Mouse (Mus musculus) urinary bladder, adult 18-20 months (tissue): ENCODE data around the gene Lsmem1.

Source experiments
- DNase-seq, 2 experiments: peaks; one replicate each; pipeline ENCODE4 v3.0.0; 2022; ENCODE audit warnings: low spot score in 2 of 2, mixed read lengths in 2 of 2

The Lsmem1 gene

DNA sequence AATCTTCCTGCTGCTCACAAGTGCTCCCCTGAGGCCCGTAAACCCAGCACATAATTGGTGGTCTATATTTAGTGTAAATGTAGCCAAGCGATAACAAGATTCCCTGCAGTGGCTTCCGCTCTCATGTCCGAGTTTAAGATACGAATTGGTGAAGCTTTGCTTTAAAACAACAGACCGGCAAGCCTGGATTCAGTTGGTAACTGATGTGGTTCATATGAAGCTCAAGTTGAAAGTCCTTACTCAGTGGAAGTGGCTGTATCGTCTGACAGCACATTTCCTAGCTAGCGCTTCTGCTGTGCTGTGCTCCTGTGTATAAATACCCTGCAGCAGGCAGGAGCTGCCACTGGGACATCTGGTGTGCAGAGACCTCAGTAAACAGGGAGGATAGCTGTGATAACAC, at the start of gene Lsmem1:
TSS of gene Lsmem1 (minus strand) at position 189 of the 400 bp plus-strand sequence.
- DNase-seq, result no peak

- no peak for DNase-seq
These were observed 49.3 kb upstream of the Lsmem1 start, which contains the start of gene Ifrd1 for GRCm38 (mm10) chr12:40248454-40249180. TSS of gene Ifrd1 (minus strand) at chr12:40248504.

GRCm38 (mm10) chr12:40247976-40248375, 48.7 kb upstream of the Lsmem1 start:
- peak; percentile 14 to 37 for DNase-seq

DNA sequence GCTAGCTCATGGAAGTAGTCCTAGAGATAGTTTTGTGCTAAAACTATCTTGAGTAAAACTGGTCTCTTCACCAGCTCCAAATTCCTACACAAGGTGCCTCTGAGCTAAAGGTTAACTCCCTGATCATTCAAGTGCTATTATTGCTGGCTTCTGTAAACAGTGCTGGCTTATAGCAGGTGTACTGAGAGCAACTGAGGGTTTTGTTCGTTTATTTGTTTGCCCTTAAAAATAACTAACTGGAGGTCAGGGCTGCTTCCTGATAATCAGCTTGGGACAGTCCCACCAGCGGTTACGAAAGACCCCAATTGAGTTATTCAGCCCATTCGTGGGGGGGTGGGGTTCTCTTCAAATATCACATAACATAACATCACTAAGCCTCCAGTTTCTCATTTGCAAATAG, 48.1 kb upstream of the Lsmem1 start:
- DNase-seq, result no peak

GRCm38 (mm10) chr12:40245434-40245970, 46.2 kb upstream of the Lsmem1 start:
- DNase-seq, result no peak

DNA sequence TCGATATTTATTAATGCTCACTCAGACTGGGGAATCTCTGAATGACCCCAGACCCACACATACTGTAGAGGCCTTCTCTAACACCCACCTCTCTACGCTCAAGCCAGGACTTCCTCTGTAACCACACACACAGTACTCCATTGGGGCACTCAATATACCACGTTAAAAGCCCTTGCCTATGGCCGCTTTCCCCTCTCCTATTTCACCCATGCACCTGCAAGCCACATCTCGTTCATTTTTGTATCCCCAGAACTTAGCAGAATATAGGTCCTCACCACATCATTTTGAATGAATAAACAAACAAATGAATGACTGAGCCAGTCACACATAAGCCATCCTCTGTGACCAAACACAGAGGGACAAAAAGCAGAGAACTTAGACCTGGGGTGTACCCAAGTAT, 45.6 kb upstream of the Lsmem1 start:
- DNase-seq, result no peak

DNA sequence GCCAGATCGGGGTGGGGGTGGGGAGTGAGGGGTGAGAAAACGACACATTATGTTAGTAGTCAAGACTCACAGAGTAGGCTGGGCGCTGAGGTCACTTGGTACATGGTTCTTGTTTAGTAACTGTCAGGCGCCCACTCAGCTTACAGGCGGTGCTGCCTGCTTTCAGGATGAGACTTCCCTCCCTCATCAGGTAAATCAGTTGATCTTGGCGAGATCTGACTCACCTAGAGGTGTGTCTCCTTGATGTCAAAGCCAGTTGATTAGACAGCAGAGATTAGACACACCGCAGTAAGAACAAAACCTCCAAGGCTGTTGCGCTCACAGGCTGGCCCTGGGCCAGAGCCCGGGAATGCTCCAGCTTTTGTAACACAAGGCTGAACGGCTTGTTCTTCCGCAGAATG, 44.5 kb upstream of the Lsmem1 start:
- peak; percentile 41 to 46 for DNase-seq

DNA sequence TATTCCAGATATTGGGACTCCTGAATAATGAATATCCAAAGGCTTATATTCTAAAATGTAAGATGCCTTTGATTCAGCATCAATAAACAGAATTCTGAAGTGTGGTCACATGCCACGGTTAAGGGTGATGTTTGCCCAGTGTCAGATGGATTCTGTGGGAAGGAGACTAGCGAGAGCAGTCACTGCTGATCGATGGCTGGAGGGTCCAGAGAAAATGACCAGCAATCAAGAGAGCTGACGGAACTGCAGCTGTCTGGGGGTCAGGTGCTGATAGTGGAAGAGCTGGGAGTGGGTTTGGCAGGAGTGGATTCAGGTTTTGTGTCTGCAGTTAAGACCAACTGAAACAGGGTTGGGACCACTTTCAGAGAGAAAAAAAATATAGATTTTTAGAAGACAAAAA, 44.0 kb upstream of the Lsmem1 start:
- no peak for DNase-seq

DNA sequence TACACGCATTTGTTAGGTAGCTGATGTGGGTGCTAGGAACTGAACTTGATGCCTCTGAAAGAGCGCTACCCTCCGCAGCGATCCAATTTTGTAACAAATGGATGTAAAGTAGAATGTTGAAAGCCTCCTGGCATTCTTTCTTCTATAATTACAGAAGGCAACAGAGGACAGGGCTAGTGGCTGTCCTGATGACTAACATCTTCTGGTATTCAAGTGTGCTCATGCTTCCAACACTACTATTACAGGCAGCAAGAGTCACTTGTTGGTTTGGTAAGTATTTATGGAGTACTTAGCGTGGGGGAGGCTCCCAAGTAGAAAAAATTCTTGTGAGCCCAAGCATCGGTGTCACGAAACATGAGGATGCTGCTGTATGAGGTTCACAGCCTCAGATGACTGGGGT, 39.9 kb upstream of the Lsmem1 start:
- no peak for DNase-seq

DNA sequence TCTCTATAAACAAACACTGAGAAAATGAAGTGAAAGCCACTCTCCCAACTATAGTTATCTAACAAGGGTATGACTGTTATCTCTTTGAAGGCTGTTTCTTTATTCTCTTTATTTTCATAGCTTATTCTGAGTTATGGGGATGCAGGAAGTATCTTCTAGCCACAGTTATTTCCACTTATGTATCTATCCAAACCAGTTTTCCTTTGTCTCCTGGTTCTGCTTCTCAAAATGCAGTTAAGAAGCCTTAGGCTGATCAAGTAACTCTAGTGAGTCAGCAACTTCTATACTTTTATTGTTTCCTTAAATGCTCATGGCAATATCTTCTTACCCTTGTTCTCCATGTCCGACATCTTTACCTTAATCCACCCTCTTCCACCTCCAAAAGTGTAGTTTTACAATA, 32.9 kb upstream of the Lsmem1 start:
- DNase-seq, result no peak

DNA sequence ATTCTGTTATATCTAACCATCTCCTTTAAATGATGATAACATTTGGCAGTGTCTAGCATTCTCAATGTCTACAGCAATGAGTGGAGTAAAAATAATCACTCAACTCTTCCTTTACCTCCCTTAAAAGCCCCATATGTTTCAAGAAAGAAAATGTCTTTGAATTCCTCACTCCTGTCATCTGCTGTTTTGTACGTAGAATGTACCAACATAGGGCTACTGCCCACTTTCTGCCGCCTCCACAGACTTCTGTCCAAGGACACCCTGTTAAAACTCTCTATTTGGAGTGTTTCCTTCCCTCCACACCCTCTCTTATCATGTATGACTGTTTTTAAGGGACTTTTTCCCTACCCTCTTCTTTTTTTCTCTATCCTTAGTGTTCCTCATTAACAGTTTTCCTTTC, 32.3 kb upstream of the Lsmem1 start:
- DNase-seq, result no peak

GRCm38 (mm10) chr12:40224171-40224880, 25.0 kb upstream of the Lsmem1 start:
- no peak for DNase-seq

GRCm38 (mm10) chr12:40223676-40224075, 24.4 kb upstream of the Lsmem1 start:
- no peak for DNase-seq

- DNase-seq, result peak; percentile 96 to 99
These were observed 23.9 kb upstream of the Lsmem1 start for GRCm38 (mm10) chr12:40223082-40223619.

GRCm38 (mm10) chr12:40222251-40223081, 23.2 kb upstream of the Lsmem1 start:
- DNase-seq, result peak; percentile 87 to 96

DNA sequence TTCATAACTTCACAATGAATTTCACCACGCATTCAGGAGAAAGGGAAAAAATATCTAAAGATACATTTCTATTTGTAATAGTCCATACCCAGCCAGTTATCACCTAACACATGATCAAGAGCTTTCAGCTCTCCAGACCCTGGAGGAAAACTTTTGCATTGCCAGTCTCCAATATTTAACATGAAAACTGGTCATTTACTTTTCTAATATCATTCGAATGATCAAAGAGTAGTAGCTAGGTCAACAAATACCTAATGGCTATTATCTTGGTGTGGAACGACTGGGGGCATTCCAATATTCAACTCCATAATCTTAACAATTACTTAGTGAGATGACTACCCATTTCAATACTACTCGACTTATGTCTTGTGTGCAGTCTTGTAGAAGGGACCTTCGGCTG, 22.3 kb upstream of the Lsmem1 start:
- DNase-seq, result no peak

DNA sequence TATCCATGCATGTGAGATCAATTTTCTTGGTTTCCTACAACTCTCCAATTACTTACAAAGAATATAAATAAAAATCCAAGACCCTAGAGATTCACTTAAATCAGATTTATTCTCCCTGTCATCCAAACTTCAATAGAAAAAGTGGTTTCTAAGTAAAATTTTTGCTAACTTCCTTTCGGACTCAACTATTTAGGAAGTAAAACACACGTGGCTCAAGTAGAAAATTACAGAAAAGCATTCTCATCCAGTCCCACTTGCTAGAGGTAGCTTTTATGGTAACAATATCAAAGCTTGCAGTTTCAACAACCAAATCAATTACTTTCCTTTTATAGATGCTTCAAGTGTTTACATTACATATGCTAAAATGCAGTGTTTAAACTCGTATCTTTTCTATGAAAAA, 21.6 kb upstream of the Lsmem1 start:
- no peak for DNase-seq

GRCm38 (mm10) chr12:40220001-40220570, 20.8 kb upstream of the Lsmem1 start:
- DNase-seq, result no peak

- DNase-seq, result no peak
These were observed 19.2 kb upstream of the Lsmem1 start for GRCm38 (mm10) chr12:40218430-40218945.

- DNase-seq, result no peak
These were observed 18.5 kb upstream of the Lsmem1 start for GRCm38 (mm10) chr12:40217776-40218175.
